Mouse (Mus musculus) lung, postnatal 25 days (tissue): ENCODE results near the gene Tspyl1.

Source experiments
- DNase-seq: peaks from one replicate; pipeline ENCODE4 v3.0.0; 2022; ENCODE audit warnings: low spot score

Tspyl1 gene

GRCm38 (mm10) chr10:34300368-34300767 is 18.4 kb downstream of the Tspyl1 start:
- no peak for DNase-seq

GRCm38 (mm10) chr10:34307070-34307469 is 25.1 kb downstream of the Tspyl1 start:
- DNase-seq, result no peak

GRCm38 (mm10) chr10:34309915-34310685 is 28.1 kb downstream of the Tspyl1 start:
- DNase-seq, result peak; percentile 56

GRCm38 (mm10) chr10:34312536-34312935 is 30.5 kb downstream of the Tspyl1 start:
- no peak for DNase-seq

- no peak for DNase-seq
Observed at GRCm38 (mm10) chr10:34316571-34317216, 34.7 kb downstream of the Tspyl1 start.

GRCm38 (mm10) chr10:34317217-34317606 is 35.2 kb downstream of the Tspyl1 start:
- no peak for DNase-seq

GRCm38 (mm10) chr10:34320809-34321208 is 38.8 kb downstream of the Tspyl1 start:
- DNase-seq, result peak; percentile 42

- peak; percentile 16 for DNase-seq
Observed at GRCm38 (mm10) chr10:34326701-34327100, 44.7 kb downstream of the Tspyl1 start.

- DNase-seq, result no peak
Observed at GRCm38 (mm10) chr10:34327144-34327543, 45.2 kb downstream of the Tspyl1 start.

GRCm38 (mm10) chr10:34328310-34328709 is 46.3 kb downstream of the Tspyl1 start:
- peak; percentile 66 for DNase-seq
